8 mouse cellular contexts compared by ENCODE assay signal in the genomic region with DNA sequence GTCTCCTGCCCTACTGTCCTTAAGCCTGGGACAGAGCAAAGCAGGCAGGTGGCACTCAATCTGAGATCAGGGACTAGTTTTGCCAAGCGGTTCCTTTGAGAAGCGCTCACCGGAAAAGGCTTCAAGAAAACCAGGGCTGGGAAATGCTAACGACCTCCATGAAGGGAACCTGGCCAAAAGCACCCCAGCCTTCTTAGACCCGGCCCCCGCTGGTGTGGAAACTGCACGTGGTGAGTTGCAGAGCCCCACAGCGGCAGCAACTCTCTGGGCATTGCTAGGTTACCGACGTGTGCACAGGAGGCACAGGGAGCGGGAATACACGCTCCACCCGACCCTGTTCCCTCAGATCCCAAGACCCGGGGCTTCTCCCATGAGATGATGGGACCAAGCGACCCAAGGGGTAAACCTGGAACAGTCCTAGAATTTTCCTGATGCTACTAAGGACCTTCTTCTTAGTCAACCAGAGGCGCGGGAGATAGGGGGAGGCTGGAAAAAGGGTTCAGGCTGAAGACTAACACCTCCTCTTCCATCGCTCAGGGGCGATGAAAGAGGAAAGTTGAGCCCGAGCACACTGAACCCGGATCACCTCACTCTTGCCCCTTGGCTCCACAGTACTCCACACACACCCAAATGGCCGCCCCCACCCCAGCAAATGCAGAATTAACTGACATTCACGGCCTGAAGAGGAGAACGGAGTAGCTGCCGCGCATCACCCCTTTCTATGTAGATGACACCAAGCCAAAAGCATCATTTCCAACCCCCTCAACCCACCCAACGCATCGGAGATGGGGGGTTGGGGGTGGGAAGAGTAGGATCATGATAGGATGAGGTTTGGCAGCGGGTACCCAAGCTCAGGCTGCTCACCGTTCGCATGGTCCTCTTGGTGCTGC.
DNase-seq lines count a peak whose midpoint lies in the region; ATAC-seq lines count a peak whose summit lies in the region.

No protein-coding gene starts in this region.

- DNase-seq in heart, postnatal 14 days: no peak
- DNase-seq in forebrain, embryonic 14.5 days (ENCODE audit: low spot score): peak; percentile 57
- DNase-seq in right cerebral cortex, postnatal 10 days (ENCODE audit: low spot score in 2 of 2): peak; percentile 73 to 79
- DNase-seq in ovary, postnatal 14 days (ENCODE audit: low spot score): no peak

- intact Hi-C loops in heart, postnatal 14 days (cut with DNase I): loop anchor here (5.0 kb wide), 1 partner anchor 215 kb away; no protein-coding TSS in a partner anchor

- no peaks in the 10 kb centered on the region for H3K9me3 ChIP-seq in heart, embryonic 12.5 days (replicated peaks)
- H3K9me3 ChIP-seq in forebrain, embryonic 14.5 days (replicated peaks; ENCODE audit: control insufficient read depth, low read length): no peaks in the 10 kb centered on the region
- no peaks in the 10 kb centered on the region for H3K9me3 ChIP-seq in kidney, embryonic 14.5 days (ENCODE audit: control insufficient read depth, low read length)
- H3K9me3 ChIP-seq in liver, embryonic 12.5 days (replicated peaks): no peaks in the 10 kb centered on the region

- no peak for ATAC-seq in heart, embryonic 12.5 days (ENCODE audit: insufficient number of reproducible peaks, low FRiP score)
- peak; percentile 27 for ATAC-seq in forebrain, embryonic 14.5 days
- ATAC-seq in kidney, embryonic 14.5 days (ENCODE audit: low FRiP score, low TSS enrichment): peak; percentile 43; the same call in 1 of the 2 replicates
- ATAC-seq in liver, embryonic 12.5 days: no peak

- H3K27ac ChIP-seq in heart, embryonic 12.5 days (ENCODE audit: poor library complexity, severe bottlenecking): no peak overlapping the region
- no peak overlapping the region for H3K27ac ChIP-seq in brown adipose tissue, adult 24 weeks (replicated peaks; ENCODE audit: low read depth, low read length)
- no peak overlapping the region for H3K27ac ChIP-seq in forebrain, embryonic 14.5 days (ENCODE audit: low read depth, low read length)
- no peak overlapping the region for H3K27ac ChIP-seq in kidney, embryonic 14.5 days (ENCODE audit: low read depth, low read length)
- no peak overlapping the region for H3K27ac ChIP-seq in liver, embryonic 12.5 days

- H3K4me2 ChIP-seq in heart, embryonic 12.5 days: peak overlapping the region; percentile 98
- peak overlapping the region; percentile 85 for H3K4me2 ChIP-seq in forebrain, embryonic 14.5 days (ENCODE audit: low read length)
- H3K4me2 ChIP-seq in kidney, embryonic 14.5 days (replicated peaks; ENCODE audit: low read depth, low read length): peak overlapping the region; percentile 64
- peak overlapping the region; percentile 38 for H3K4me2 ChIP-seq in liver, embryonic 12.5 days

- H3K4me3 ChIP-seq in heart, embryonic 12.5 days: peak overlapping the region; percentile 69
- peak overlapping the region; percentile 53 for H3K4me3 ChIP-seq in brown adipose tissue, adult 24 weeks (ENCODE audit: insufficient read depth, low read depth, low read length)
- peak overlapping the region; percentile 42 for H3K4me3 ChIP-seq in forebrain, embryonic 14.5 days (ENCODE audit: low read depth, low read length)
- peak overlapping the region; percentile 61 for H3K4me3 ChIP-seq in kidney, embryonic 14.5 days (ENCODE audit: low read length)
- H3K4me3 ChIP-seq in liver, embryonic 12.5 days: peak overlapping the region; percentile 26; the same call in 1 of the 2 replicates

- H3K36me3 ChIP-seq in heart, embryonic 12.5 days: no peaks in the 10 kb centered on the region
- H3K36me3 ChIP-seq in forebrain, embryonic 14.5 days (ENCODE audit: control insufficient read depth, insufficient read depth, low read length): no peaks in the 10 kb centered on the region
- no peaks in the 10 kb centered on the region for H3K36me3 ChIP-seq in kidney, embryonic 14.5 days (ENCODE audit: control insufficient read depth, insufficient read depth, low read length)
- no peaks in the 10 kb centered on the region for H3K36me3 ChIP-seq in liver, embryonic 12.5 days

- H3K27me3 ChIP-seq in heart, embryonic 12.5 days (replicated peaks): peaks cover 23% of the 10 kb centered on the region
- peaks cover 6% of the 10 kb centered on the region for H3K27me3 ChIP-seq in forebrain, embryonic 14.5 days (replicated peaks; ENCODE audit: control insufficient read depth, insufficient read depth, low read length)
- H3K27me3 ChIP-seq in kidney, embryonic 14.5 days (ENCODE audit: control insufficient read depth, insufficient read depth, low read length): peaks cover 9% of the 10 kb centered on the region; the same call in 1 of the 2 replicates
- H3K27me3 ChIP-seq in liver, embryonic 12.5 days (replicated peaks): peaks cover 80% of the 10 kb centered on the region

- 3% methylated on average over 31 of the region's 31 CpGs for WGBS in heart, embryonic 12.5 days
- WGBS in forebrain, embryonic 14.5 days: 2% methylated on average over 31 of the region's 31 CpGs
- 2% methylated on average over 31 of the region's 31 CpGs for WGBS in kidney, embryonic 14.5 days
- WGBS in liver, embryonic 12.5 days (ENCODE audit: insufficient replicate concordance): 3% methylated on average over 31 of the region's 31 CpGs

- H3K4me1 ChIP-seq in heart, embryonic 12.5 days (replicated peaks): peaks cover 21% of the 10 kb centered on the region
- no peaks in the 10 kb centered on the region for H3K4me1 ChIP-seq in brown adipose tissue, adult 24 weeks (ENCODE audit: control insufficient read depth, insufficient read depth, insufficient read length, low read length)
- H3K4me1 ChIP-seq in forebrain, embryonic 14.5 days (ENCODE audit: control insufficient read depth, insufficient read depth, low read length): peaks cover 9% of the 10 kb centered on the region; the same call in 1 of the 2 replicates
- peaks cover 7% of the 10 kb centered on the region; the same call in 1 of the 2 replicates for H3K4me1 ChIP-seq in kidney, embryonic 14.5 days (ENCODE audit: control insufficient read depth, insufficient read depth, low read length)
- H3K4me1 ChIP-seq in liver, embryonic 12.5 days: peaks cover 5% of the 10 kb centered on the region; the same call in 1 of the 2 replicates

- peak overlapping the region; percentile 30 for H3K9ac ChIP-seq in heart, embryonic 12.5 days
- peak overlapping the region; percentile 63 for H3K9ac ChIP-seq in forebrain, embryonic 14.5 days (ENCODE audit: low read length)
- peak overlapping the region; percentile 75; the same call in 1 of the 2 replicates for H3K9ac ChIP-seq in kidney, embryonic 14.5 days (ENCODE audit: low read depth, low read length)
- no peak overlapping the region for H3K9ac ChIP-seq in liver, embryonic 12.5 days

Comparison
In these comparisons a context has a peak if more than half of its experiments do, and no peak if none do; other contexts are left out.
1. ATAC-seq: peak in forebrain, embryonic 14.5 days (single experiment) and kidney, embryonic 14.5 days (single experiment); none in heart, embryonic 12.5 days (single experiment) and liver, embryonic 12.5 days (single experiment).
2. H3K4me2 ChIP-seq: peak in every context shown above with its lines; median percentile 98 in heart, embryonic 12.5 days; 85 in forebrain, embryonic 14.5 days; 64 in kidney, embryonic 14.5 days; 38 in liver, embryonic 12.5 days.
3. DNase-seq: peak in forebrain, embryonic 14.5 days (single experiment) and right cerebral cortex, postnatal 10 days (2 of 2); none in heart, postnatal 14 days (0 of 2) and ovary, postnatal 14 days (single experiment).
4. Peak in every context shown above with its lines, with median percentiles within 50 percentile points of each other: H3K4me3 ChIP-seq.